Mouse (Mus musculus): ENCODE results near the gene Cdc20b.

DNA sequence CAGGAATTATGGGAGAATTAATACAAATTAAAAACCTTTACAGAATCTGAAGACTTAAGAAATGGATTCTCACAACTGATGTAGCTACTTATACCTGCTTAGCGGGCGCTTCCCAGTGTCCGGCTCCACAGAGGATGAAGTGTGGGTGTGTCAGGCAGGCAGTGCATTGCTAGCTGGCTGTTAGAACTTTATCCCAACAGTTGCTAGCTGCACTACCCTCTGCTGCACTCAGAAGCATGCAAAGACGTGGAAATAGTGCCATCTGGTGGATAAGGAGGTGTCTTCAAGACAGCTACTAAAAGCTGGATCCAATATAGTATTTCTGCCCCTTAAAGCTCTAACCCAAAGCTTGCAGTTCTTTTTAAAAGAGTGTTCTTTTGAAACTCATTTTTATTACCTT lies 941 bp downstream of the Cdc20b start:
- TF ChIP-seq CTCF (IDR thresholded peaks at IDR 0.05; ENCODE audit: borderline replicate concordance, insufficient read depth, low read length): peak; percentile 50; the same call in 1 of the 2 replicates
- no peak for TF ChIP-seq POLR2A (IDR thresholded peaks at IDR 0.05; ENCODE audit: low read depth, low read length)
